Mouse (Mus musculus) neural tube, embryonic 13.5 days (tissue): ENCODE measurements around the gene Mrps2. TPM values are rescaled to one million over a fixed set of nuclear protein-coding genes. Genes with fewer than 3 reads are reported as not detected.
A peak's percentile ranks its signal among the peaks of the same experiment; 100 is the strongest.
"Not testable (repeated sequence)": the region's sequence is repeated elsewhere in the genome, so short reads cannot be mapped to it uniquely, and the experiment has no call there.

Source experiments
- ATAC-seq: fragments of 200-750 bp; cut with Nextera tagmentation; 2 replicates; pipeline ENCODE4 v1.8.0; 2017; ENCODE audit warnings: low read depth, mild to moderate bottlenecking, moderate TSS enrichment, moderate library complexity
- H3K27ac ChIP-seq: fragments of 300-500 bp; sonication (generic); replicated peaks from 2 replicates; pipeline ENCODE4 v1.5.1; 2015; ENCODE audit warnings: moderate library complexity, mild to moderate bottlenecking, inconsistent platforms
- H3K27me3 ChIP-seq: fragments of 300-500 bp; sonication (generic); 2 replicates; pipeline ENCODE4 v1.6.1; 2015; ENCODE audit warnings: mild to moderate bottlenecking, inconsistent platforms
- H3K36me3 ChIP-seq: fragments of 300-500 bp; sonication (generic); 2 replicates; pipeline ENCODE4 v1.6.1; 2015; ENCODE audit warnings: mild to moderate bottlenecking, inconsistent platforms
- H3K4me1 ChIP-seq: fragments of 300-500 bp; sonication (generic); replicated peaks from 2 replicates; pipeline ENCODE4 v1.6.1; 2015; ENCODE audit warnings: inconsistent platforms
- H3K4me2 ChIP-seq: fragments of 300-500 bp; sonication (generic); 2 replicates; pipeline ENCODE4 v1.6.1; 2015; ENCODE audit warnings: inconsistent platforms, mild to moderate bottlenecking, moderate library complexity
- H3K4me3 ChIP-seq: fragments of 300-500 bp; sonication (generic); 2 replicates; pipeline ENCODE4 v1.5.1; 2015; ENCODE audit warnings: mild to moderate bottlenecking, inconsistent platforms
- H3K9ac ChIP-seq: fragments of 300-500 bp; sonication (generic); 2 replicates; pipeline ENCODE4 v1.6.1; 2015; ENCODE audit warnings: moderate library complexity, mild to moderate bottlenecking, inconsistent platforms
- H3K9me3 ChIP-seq: fragments of 300-500 bp; sonication (generic); 2 replicates; pipeline ENCODE4 v1.6.1; 2016; ENCODE audit warnings: inconsistent platforms
- WGBS: fragments of 180-500 bp; shearing (Covaris S2); methylation state at CpG from one replicate; pipeline ENCODE4 v1.1.7; 2015; 5-methylcytosine and 5-hydroxymethylcytosine counted together
- polyA plus RNA-seq: library from polyadenylated mRNA; unstranded; fragments of >200 nt; fragmentation: Nextera tagmentation; extraction: Ambion mirVana; gene quantifications from 2 replicates; pipeline ENCODE4 v1.2.1, GENCODE M21; 2015

The Mrps2 gene
- polyA plus RNA-seq, 1 experiment from 2014 or later = 56.2 TPM

- peak overlapping the region; percentile 72 for H3K4me3 ChIP-seq
- peak; percentile 64 for ATAC-seq
- peak overlapping the region; percentile 90 for H3K4me2 ChIP-seq
- no peaks in the 10 kb centered on the region for H3K9me3 ChIP-seq
- H3K36me3 ChIP-seq = peaks cover 26% of the 10 kb centered on the region
- peak overlapping the region; percentile 91 for H3K9ac ChIP-seq
- H3K27ac ChIP-seq = peak overlapping the region; percentile 83
- peaks cover 23% of the 10 kb centered on the region for H3K4me1 ChIP-seq
- 8% methylated on average over 11 of the region's 11 CpGs for WGBS
- 0 out of 2 replicates have a peak, but pooled peaks cover 5% of the 10 kb centered on the region for H3K27me3 ChIP-seq
Measured at GRCm38 (mm10) chr2:28447315-28447670, 20.6 kb upstream of the Mrps2 start.

- Histone ChIP-seq H3K4me1 (peaks cover 12% of the 10 kb centered on the region), H3K36me3 (peaks cover 51% of the 10 kb centered on the region), H3K4me3 (no peak overlapping the region), H3K9ac (no peak overlapping the region), H3K4me2 (no peak overlapping the region), H3K9me3 (no peaks in the 10 kb centered on the region), H3K27me3 (no peaks in the 10 kb centered on the region), H3K27ac (no peak overlapping the region)
- 93% methylated on average over 11 of the region's 11 CpGs for WGBS
- no peak for ATAC-seq
Measured at GRCm38 (mm10) chr2:28451663-28452062, 16.2 kb upstream of the Mrps2 start.

- Histone ChIP-seq H3K9ac (no peak overlapping the region), H3K4me1 (no peaks in the 10 kb centered on the region), H3K27me3 (no peaks in the 10 kb centered on the region), H3K9me3 (no peaks in the 10 kb centered on the region), H3K4me3 (no peak overlapping the region), H3K36me3 (peaks cover 51% of the 10 kb centered on the region), H3K4me2 (no peak overlapping the region), H3K27ac (no peak overlapping the region)
- ATAC-seq = no peak
- 94% methylated on average over 6 of the region's 6 CpGs for WGBS
Measured at GRCm38 (mm10) chr2:28453539-28453938, 14.3 kb upstream of the Mrps2 start.

GRCm38 (mm10) chr2:28456616-28457015, 11.2 kb upstream of the Mrps2 start:
- Histone ChIP-seq H3K4me2 (no peak overlapping the region), H3K9ac (no peak overlapping the region), H3K36me3 (peaks cover 31% of the 10 kb centered on the region), H3K27me3 (0 out of 2 replicates have a peak, but pooled peaks cover 3% of the 10 kb centered on the region), H3K27ac (no peak overlapping the region), H3K9me3 (no peaks in the 10 kb centered on the region), H3K4me1 (no peaks in the 10 kb centered on the region), H3K4me3 (no peak overlapping the region)
- WGBS = 70% methylated on average over 1 of the region's 1 CpGs
- ATAC-seq = no peak

- Histone ChIP-seq H3K4me3 (no peak overlapping the region), H3K9ac (no peak overlapping the region), H3K4me1 (peaks cover 22% of the 10 kb centered on the region), H3K9me3 (no peaks in the 10 kb centered on the region), H3K4me2 (no peak overlapping the region), H3K27ac (no peak overlapping the region), H3K36me3 (no peaks in the 10 kb centered on the region), H3K27me3 (peaks cover 13% of the 10 kb centered on the region)
- 35% methylated on average over 3 of the region's 3 CpGs for WGBS
- ATAC-seq = no peak
Measured at GRCm38 (mm10) chr2:28463919-28464318, 3.9 kb upstream of the Mrps2 start.

- WGBS = 80% methylated on average over 9 of the region's 9 CpGs
- Histone ChIP-seq H3K4me2 (no peak overlapping the region), H3K27me3 (peaks cover 13% of the 10 kb centered on the region), H3K9me3 (no peaks in the 10 kb centered on the region), H3K4me3 (no peak overlapping the region), H3K36me3 (peaks cover 9% of the 10 kb centered on the region), H3K4me1 (peaks cover 26% of the 10 kb centered on the region), H3K9ac (no peak overlapping the region), H3K27ac (no peak overlapping the region)
- no peak for ATAC-seq
Measured at GRCm38 (mm10) chr2:28464919-28465318, 2.9 kb upstream of the Mrps2 start.

GRCm38 (mm10) chr2:28465836-28466518, 1.9 kb upstream of the Mrps2 start, which contains the start of gene 1700007K13Rik:
TSS of gene 1700007K13Rik (minus strand) at chr2:28466332.
- no peak within 1 kb of the TSS; the same call in 1 of the 2 replicates for H3K27ac ChIP-seq
- 5% methylated on average over 25 of the region's 25 CpGs for WGBS
- ATAC-seq = peak; percentile 48; the same call in 1 of the 2 replicates
- peaks cover 26% of the 10 kb centered on the region for H3K4me1 ChIP-seq
- H3K9ac ChIP-seq = peak within 1 kb of the TSS; percentile 61
- peaks cover 10% of the 10 kb centered on the region for H3K27me3 ChIP-seq
- no peaks in the 10 kb centered on the region for H3K9me3 ChIP-seq
- H3K4me2 ChIP-seq = peak within 1 kb of the TSS; percentile 57
- peaks cover 19% of the 10 kb centered on the region for H3K36me3 ChIP-seq
- H3K4me3 ChIP-seq = peak within 1 kb of the TSS; percentile 30

GRCm38 (mm10) chr2:28468486-28469225, 790 bp downstream of the Mrps2 start:
- peaks cover 10% of the 10 kb centered on the region for H3K9me3 ChIP-seq
- no peak for ATAC-seq
- no peak overlapping the region for H3K27ac ChIP-seq
- peak overlapping the region; percentile 96 for H3K9ac ChIP-seq
- H3K27me3 ChIP-seq = peaks cover 10% of the 10 kb centered on the region
- H3K36me3 ChIP-seq = peaks cover 45% of the 10 kb centered on the region
- peaks cover 26% of the 10 kb centered on the region for H3K4me1 ChIP-seq
- peak overlapping the region; percentile 99 for H3K4me3 ChIP-seq
- peak overlapping the region; percentile 81 for H3K4me2 ChIP-seq
- WGBS = 58% methylated on average over 18 of the region's 18 CpGs

GRCm38 (mm10) chr2:28469461-28469860, 1.6 kb downstream of the Mrps2 start:
- Histone ChIP-seq H3K4me3 (no peak overlapping the region), H3K4me1 (peaks cover 26% of the 10 kb centered on the region), H3K4me2 (no peak overlapping the region), H3K9me3 (peaks cover 10% of the 10 kb centered on the region), H3K36me3 (peaks cover 45% of the 10 kb centered on the region), H3K9ac (no peak overlapping the region), H3K27ac (no peak overlapping the region), H3K27me3 (peaks cover 10% of the 10 kb centered on the region)
- WGBS = 95% methylated on average over 14 of the region's 14 CpGs
- ATAC-seq = no peak

GRCm38 (mm10) chr2:28470591-28470990, 2.7 kb downstream of the Mrps2 start:
- no peaks in the 10 kb centered on the region for H3K27me3 ChIP-seq
- H3K9me3 ChIP-seq = peaks cover 10% of the 10 kb centered on the region
- peaks cover 22% of the 10 kb centered on the region for H3K4me1 ChIP-seq
- no peak overlapping the region for H3K27ac ChIP-seq
- WGBS = 96% methylated on average over 2 of the region's 2 CpGs
- H3K4me2 ChIP-seq = no peak overlapping the region
- H3K36me3 ChIP-seq = peaks cover 45% of the 10 kb centered on the region
- ATAC-seq = no peak
- no peak overlapping the region for H3K4me3 ChIP-seq
- H3K9ac ChIP-seq = no peak overlapping the region

GRCm38 (mm10) chr2:28472011-28472410, 4.1 kb downstream of the Mrps2 start:
- not testable (repeated sequence) for ATAC-seq, H3K9me3 ChIP-seq, H3K27me3 ChIP-seq, H3K4me3 ChIP-seq, H3K4me2 ChIP-seq, H3K27ac ChIP-seq, H3K9ac ChIP-seq
- Histone ChIP-seq H3K4me1 (peaks cover 12% of the 10 kb centered on the region), H3K36me3 (peaks cover 45% of the 10 kb centered on the region)
- WGBS = 95% methylated on average over 8 of the region's 8 CpGs

- not testable (repeated sequence) for H3K4me2 ChIP-seq, H3K4me1 ChIP-seq, H3K27me3 ChIP-seq, H3K9me3 ChIP-seq, ATAC-seq, H3K4me3 ChIP-seq, H3K36me3 ChIP-seq, H3K9ac ChIP-seq, H3K27ac ChIP-seq
- 92% methylated on average over 5 of the region's 5 CpGs for WGBS
Measured at GRCm38 (mm10) chr2:28477993-28478392, 10.1 kb downstream of the Mrps2 start.
